22 mouse cellular contexts compared by ENCODE assay signal in genomic region chr6:88635881-88636754, GRCm38 (mm10). TPM values are rescaled to one million over a fixed set of nuclear protein-coding genes. Genes with fewer than 3 reads are reported as not detected.
DNase-seq lines count a peak whose midpoint lies in the region; ATAC-seq and TF ChIP-seq lines count a peak whose summit lies in the region.
"Had no signal": no experiment of that assay in that cellular context is flagged by ENCODE, and none has a peak within 500 bp of the region (broad histone marks: within the 10 kb centered on the region; RNA-seq: fewer than 3 reads in every experiment).

No protein-coding gene starts in this region.

- no peak overlapping the region for H3K4me3 ChIP-seq in intestine, embryonic 14.5 days (ENCODE audit: low read depth, low read length)
- no peak overlapping the region for H3K4me3 ChIP-seq in intestine, postnatal 0 days (ENCODE audit: low read depth, low read length)
- 0 out of 2 replicates have a peak overlapping the region, but pooled peaks have one; percentile 11 for H3K4me3 ChIP-seq in liver, postnatal 0 days (ENCODE audit: low read depth, low read length)
- H3K4me3 ChIP-seq: heart, embryonic 10.5 days; hindbrain, embryonic 15.5 days; limb, embryonic 13.5 days; midbrain, embryonic 10.5 days had no signal

- TF ChIP-seq CTCF in intestine, postnatal 0 days (IDR thresholded peaks at IDR 0.05; ENCODE audit: low read depth), result no peak
- no peak for TF ChIP-seq CTCF in liver, postnatal 0 days (IDR thresholded peaks at IDR 0.05; ENCODE audit: low read depth)

- no peak for ATAC-seq in intestine, embryonic 14.5 days (replicated peaks; ENCODE audit: low FRiP score, low TSS enrichment, low read depth)
- ATAC-seq in intestine, postnatal 0 days, result no peak
- peak; percentile 48 for ATAC-seq in granulocyte monocyte progenitor cell, adult 5-6 weeks (replicated peaks; ENCODE audit: poor library complexity, severe bottlenecking)
- ATAC-seq in liver, postnatal 0 days, result peak; percentile 88
- ATAC-seq: activated CD4-positive, CD25-positive, alpha-beta regulatory T cell, adult 4 months; Patski had no signal

- H3K4me1 ChIP-seq in intestine, embryonic 14.5 days (replicated peaks; ENCODE audit: control insufficient read depth, insufficient read depth, low read length), result peaks cover 7% of the 10 kb centered on the region; the same call in 1 of the 2 replicates
- H3K4me1 ChIP-seq in intestine, postnatal 0 days (replicated peaks; ENCODE audit: control insufficient read depth, insufficient read depth, low read length), result no peaks in the 10 kb centered on the region
- peaks cover 30% of the 10 kb centered on the region for H3K4me1 ChIP-seq in liver, postnatal 0 days (ENCODE audit: insufficient read depth)

- no peaks in the 10 kb centered on the region for H3K36me3 ChIP-seq in intestine, embryonic 14.5 days (ENCODE audit: control insufficient read depth, insufficient read depth, low read length)
- H3K36me3 ChIP-seq in intestine, postnatal 0 days (ENCODE audit: control insufficient read depth, insufficient read depth), result no peaks in the 10 kb centered on the region
- H3K36me3 ChIP-seq in liver, postnatal 0 days (replicated peaks; ENCODE audit: insufficient read depth, low read length), result no peaks in the 10 kb centered on the region
- H3K36me3 ChIP-seq: heart, embryonic 10.5 days; hindbrain, embryonic 15.5 days; limb, embryonic 13.5 days; midbrain, embryonic 10.5 days had no signal

- DNase-seq in intestine, embryonic 14.5 days (ENCODE audit: low spot score), result peak; percentile 37
- peak; percentile 58 for DNase-seq in adipocyte (ENCODE audit: low spot score)
- DNase-seq in liver, postnatal 0 days, result peak; percentile 48
- DNase-seq in adrenal gland, postnatal 10 days, result no peak
- no peak for DNase-seq in testis, postnatal 14 days (ENCODE audit: low spot score)
- no peak for DNase-seq in cerebellum, adult 11 months
- DNase-seq: cerebellum, adult 11-12 months; gastrocnemius, postnatal 25 days; kidney, adult 18-20 months; kidney, postnatal 10 days; right cerebral cortex, postnatal 25 days; thymus, adult 18-20 months had no signal

- peak; percentile 97 for TF ChIP-seq EP300 in liver, postnatal 0 days (IDR thresholded peaks at IDR 0.05; ENCODE audit: low read depth)

- H3K27ac ChIP-seq in intestine, embryonic 14.5 days (ENCODE audit: low read depth), result no peak overlapping the region
- no peak overlapping the region for H3K27ac ChIP-seq in intestine, postnatal 0 days (ENCODE audit: low read depth, low read length)
- H3K27ac ChIP-seq in liver, postnatal 0 days (ENCODE audit: low read depth), result peak overlapping the region; percentile 82
- H3K27ac ChIP-seq: heart, embryonic 10.5 days; hindbrain, embryonic 15.5 days; limb, embryonic 13.5 days; midbrain, embryonic 10.5 days had no signal

- H3K27me3 ChIP-seq in intestine, embryonic 14.5 days (replicated peaks; ENCODE audit: control insufficient read depth, insufficient read depth, low read length), result no peaks in the 10 kb centered on the region
- no peaks in the 10 kb centered on the region for H3K27me3 ChIP-seq in intestine, postnatal 0 days (replicated peaks; ENCODE audit: control insufficient read depth, insufficient read depth, low read length)
- no peaks in the 10 kb centered on the region for H3K27me3 ChIP-seq in liver, postnatal 0 days (ENCODE audit: insufficient read depth, low read length)
- H3K27me3 ChIP-seq: hindbrain, embryonic 15.5 days; limb, embryonic 13.5 days; Patski had no signal

- H3K4me2 ChIP-seq in intestine, embryonic 14.5 days (ENCODE audit: low read length), result no peak overlapping the region
- no peak overlapping the region for H3K4me2 ChIP-seq in intestine, postnatal 0 days (replicated peaks; ENCODE audit: low read depth)
- peak overlapping the region; percentile 59 for H3K4me2 ChIP-seq in liver, postnatal 0 days (ENCODE audit: low read depth, low read length)
- H3K4me2 ChIP-seq: hindbrain, embryonic 15.5 days; limb, embryonic 13.5 days had no signal

- H3K9ac ChIP-seq in intestine, embryonic 14.5 days (ENCODE audit: low read length), result no peak overlapping the region
- H3K9ac ChIP-seq in intestine, postnatal 0 days (ENCODE audit: low read depth, low read length), result no peak overlapping the region
- H3K9ac ChIP-seq in liver, postnatal 0 days (replicated peaks), result 0 out of 2 replicates have a peak overlapping the region, but pooled peaks have one; percentile 2
- H3K9ac ChIP-seq: hindbrain, embryonic 15.5 days; limb, embryonic 13.5 days had no signal

- WGBS in intestine, embryonic 14.5 days, result 89% methylated on average over 6 of the region's 6 CpGs
- WGBS in intestine, postnatal 0 days, result 88% methylated on average over 6 of the region's 6 CpGs
- 68% methylated on average over 6 of the region's 6 CpGs for WGBS in liver, postnatal 0 days (ENCODE audit: insufficient replicate concordance)

- H3K9me3 ChIP-seq in intestine, embryonic 14.5 days (ENCODE audit: control insufficient read depth, low read length), result peaks cover 7% of the 10 kb centered on the region; the same call in 1 of the 2 replicates
- H3K9me3 ChIP-seq in intestine, postnatal 0 days (ENCODE audit: control insufficient read depth), result peaks cover 3% of the 10 kb centered on the region; the same call in 1 of the 2 replicates
- peaks cover 7% of the 10 kb centered on the region for H3K9me3 ChIP-seq in liver, postnatal 0 days (ENCODE audit: low read length)
- H3K9me3 ChIP-seq: hindbrain, embryonic 15.5 days had no signal

RNA-seq across cellular contexts. Expression of gene Kbtbd12, which starts 1.6 kb away (rescaled TPM):
- polyA plus RNA-seq in intestine, embryonic 14.5 days (2014; fragmentation: Nextera tagmentation; extraction: Ambion mirVana), result 0.26 TPM in 1 of 2 replicates, not detected in the other
- 0.12 and 0.27 TPM in 2 replicates for polyA plus RNA-seq in intestine, postnatal 0 days (2015; fragmentation: Nextera tagmentation; extraction: Ambion mirVana)
- total RNA-seq in granulocyte monocyte progenitor cell, adult 5-6 weeks (2014; fragmentation: Nextera tagmentation), result not detected in 2 replicates
- 0.05 and 1.1 TPM in 2 replicates for total RNA-seq in granulocyte monocyte progenitor cell, adult 5-6 weeks (2017)
- polyA plus RNA-seq in liver, postnatal 0 days (2015; fragmentation: Nextera tagmentation; extraction: Ambion mirVana), result 1.3 and 1.5 TPM in 2 replicates
- total RNA-seq in adrenal gland, postnatal 10 days (2021), result 1 to 10 TPM in 1 of 2 experiments, under 1 TPM in 1; 0.99 to 3.5 TPM
- polyA plus RNA-seq: activated CD4-positive, CD25-positive, alpha-beta regulatory T cell, adult 4 months; embryonic facial prominence, embryonic 11.5 days; midbrain, embryonic 10.5 days; neural tube, embryonic 11.5 days had no signal

Comparison
In these comparisons a context has a peak if more than half of its experiments do, and no peak if none do; other contexts are left out.
1. ATAC-seq: peak in granulocyte monocyte progenitor cell, adult 5-6 weeks (single experiment) and liver, postnatal 0 days (single experiment); none in intestine, embryonic 14.5 days (single experiment) and intestine, postnatal 0 days (single experiment).
2. DNase-seq: peak in intestine, embryonic 14.5 days (single experiment), adipocyte (single experiment) and liver, postnatal 0 days (single experiment); none in adrenal gland, postnatal 10 days (single experiment), testis, postnatal 14 days (single experiment) and cerebellum, adult 11 months (single experiment).